Mouse (Mus musculus): Measurements from ENCODE around the gene Wsb1. TPM values are rescaled to one million over a fixed set of nuclear protein-coding genes. Genes with fewer than 3 reads are reported as not detected.

Gene Wsb1
- 89.0 TPM for polyA plus RNA-seq (2014; fragmentation: Illumina TruSeq; extraction: RNeasy Lipid Tissue Mini Kit (QIAGEN cat#74804); ENCODE audit: low read depth, low replicate concordance)

DNA sequence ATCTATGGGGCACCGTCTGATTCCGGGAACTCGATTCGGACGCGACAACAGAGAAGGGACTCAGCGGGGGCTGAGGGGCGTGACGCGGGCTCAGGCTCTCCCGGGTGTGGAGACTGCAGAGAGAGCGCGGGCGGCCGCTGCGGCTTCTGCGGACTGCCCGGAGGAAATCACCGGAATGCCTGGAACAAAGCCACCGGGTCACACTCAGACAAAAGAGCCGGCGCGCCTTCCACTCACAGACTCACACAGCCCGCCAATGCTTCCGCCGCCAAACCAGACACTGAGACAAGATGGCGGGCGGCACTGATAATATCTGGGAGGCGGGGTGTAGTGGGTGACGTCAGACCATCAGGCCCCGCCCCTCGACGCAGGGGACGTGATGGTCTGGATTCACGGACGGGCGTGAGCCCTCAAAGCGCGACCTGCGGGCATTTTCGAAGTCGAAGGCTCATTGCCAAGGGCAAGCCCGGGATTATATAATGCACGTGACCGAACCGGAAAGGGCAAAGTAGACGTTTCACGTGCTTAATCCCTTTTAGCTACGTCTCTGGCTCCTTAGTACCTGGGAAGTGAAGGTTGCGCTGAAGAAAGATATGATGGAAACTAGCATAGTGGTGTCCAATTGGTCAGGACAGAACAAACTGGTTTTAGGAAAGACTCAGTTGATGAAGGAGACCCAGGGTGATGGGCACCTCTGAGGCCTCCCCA is at the start of gene Wsb1:
Gene Wsb1 (minus strand): TSS at position 281 of the 708 bp plus-strand sequence.

DNA sequence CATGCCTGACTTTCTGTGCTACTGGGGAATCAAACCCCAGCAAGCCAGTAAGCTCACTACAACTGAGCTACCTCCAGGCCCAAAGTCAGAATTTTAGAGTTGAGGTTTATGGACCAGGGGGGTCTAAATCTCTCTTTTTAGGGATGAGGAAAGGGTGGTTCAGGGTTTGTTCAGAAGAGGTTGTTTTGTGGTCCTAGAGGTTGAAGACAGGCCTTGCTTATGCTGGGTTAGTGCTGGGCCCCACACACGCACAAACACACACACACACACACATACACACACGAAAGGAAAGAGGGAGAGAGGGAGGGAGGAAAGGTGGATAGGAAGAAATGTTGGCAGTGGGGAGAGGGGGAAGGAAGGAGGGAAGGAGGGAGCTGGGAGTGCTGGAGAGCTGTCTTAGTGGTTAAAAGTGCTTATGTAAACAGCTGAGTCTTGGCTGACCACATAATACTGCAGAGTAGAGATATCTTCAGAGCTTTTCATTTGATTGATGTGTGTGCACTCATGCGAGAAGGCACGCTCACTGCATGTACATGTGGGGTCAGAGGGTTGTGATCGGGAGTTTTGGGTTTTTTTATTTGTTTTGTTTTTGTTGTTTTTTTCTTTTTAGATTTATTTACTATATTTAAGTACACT is 42.5 kb upstream of the Wsb1 start, which contains the start of gene Gm9964:
Gene Gm9964 (minus strand): TSS at position 51 of the 636 bp plus-strand sequence.

Other genes with a start within 250 kb of the Wsb1 start
- 0.24 TPM for gene Ksr1, start 108.3 kb downstream of the Wsb1 start, polyA plus RNA-seq (2014; fragmentation: Illumina TruSeq; extraction: RNeasy Lipid Tissue Mini Kit (QIAGEN cat#74804); ENCODE audit: low read depth, low replicate concordance)
- gene Gm9964, start 42.2 kb upstream of the Wsb1 start, polyA plus RNA-seq (2014; fragmentation: Illumina TruSeq; extraction: RNeasy Lipid Tissue Mini Kit (QIAGEN cat#74804); ENCODE audit: low read depth, low replicate concordance), result not detected
- gene Nf1, start 85.0 kb upstream of the Wsb1 start, polyA plus RNA-seq (2014; fragmentation: Illumina TruSeq; extraction: RNeasy Lipid Tissue Mini Kit (QIAGEN cat#74804); ENCODE audit: low read depth, low replicate concordance), result 11.4 TPM
- gene Omg, start 249.4 kb upstream of the Wsb1 start, polyA plus RNA-seq (2014; fragmentation: Illumina TruSeq; extraction: RNeasy Lipid Tissue Mini Kit (QIAGEN cat#74804); ENCODE audit: low read depth, low replicate concordance), result not detected

All from liver, adult 10 weeks (tissue).